Mouse (Mus musculus): ENCODE measurements around the gene Sec1. TPM values are rescaled to one million over a fixed set of nuclear protein-coding genes. Genes with fewer than 3 reads are reported as not detected.
A peak's percentile ranks its signal among the peaks of the same experiment; 100 is the strongest.

Gene Sec1
- total and polyA plus RNA-seq, 2 experiments from 2014 or later = 0.18 to 0.52 TPM

GRCm38 (mm10) chr7:45718331-45718730 lies 24.1 kb upstream of the Sec1 start:
- peaks cover 34% of the 10 kb centered on the region for H3K36me3 ChIP-seq (ENCODE audit: insufficient read depth)
- H3K4me1 ChIP-seq (ENCODE audit: insufficient read depth) = peaks cover 19% of the 10 kb centered on the region
- H3K4me3 ChIP-seq (ENCODE audit: low read depth, low read length) = peak overlapping the region; percentile 72
- no peaks in the 10 kb centered on the region for H3K9me3 ChIP-seq (ENCODE audit: low read length)
- no peaks in the 10 kb centered on the region for H3K27me3 ChIP-seq (ENCODE audit: insufficient read depth, low read length)
- peak; percentile 12 for ATAC-seq
- under 1% methylated on average over 20 of the region's 20 CpGs for WGBS
- DNase-seq = no peak
- H3K27ac ChIP-seq (ENCODE audit: low read depth, low read length) = peak overlapping the region; percentile 90
- TF ChIP-seq CTCF (IDR thresholded peaks at IDR 0.05; ENCODE audit: low read depth) = no peak
- H3K4me2 ChIP-seq (ENCODE audit: low read depth) = peak overlapping the region; percentile 65
- H3K9ac ChIP-seq = peak overlapping the region; percentile 91

GRCm38 (mm10) chr7:45717918-45718297 lies 23.7 kb upstream of the Sec1 start, which contains the start of gene Sphk2:
Gene Sphk2 (minus strand): TSS chr7:45718002.
- Histone ChIP-seq H3K9me3 (ENCODE audit: low read length) (no peaks in the 10 kb centered on the region), H3K9ac (peak within 1 kb of the TSS; percentile 91), H3K27ac (ENCODE audit: low read depth, low read length) (peak within 1 kb of the TSS; percentile 90), H3K36me3 (ENCODE audit: insufficient read depth) (peaks cover 36% of the 10 kb centered on the region), H3K4me1 (ENCODE audit: insufficient read depth) (peaks cover 19% of the 10 kb centered on the region), H3K27me3 (ENCODE audit: insufficient read depth, low read length) (no peaks in the 10 kb centered on the region), H3K4me3 (ENCODE audit: low read depth, low read length) (peak within 1 kb of the TSS; percentile 72), H3K4me2 (ENCODE audit: low read depth) (peak within 1 kb of the TSS; percentile 65)
- under 1% methylated on average over 41 of the region's 41 CpGs for WGBS
- TF ChIP-seq CTCF (IDR thresholded peaks at IDR 0.05; ENCODE audit: low read depth) = no peak
- ATAC-seq (peak; percentile 82), DNase-seq (peak; percentile 100)

- Histone ChIP-seq H3K4me2 (ENCODE audit: low read depth) (peak overlapping the region; percentile 52), H3K36me3 (ENCODE audit: insufficient read depth) (peaks cover 37% of the 10 kb centered on the region), H3K9ac (peak overlapping the region; percentile 65), H3K27ac (ENCODE audit: low read depth, low read length) (peak overlapping the region; percentile 90), H3K4me3 (ENCODE audit: low read depth, low read length) (peak overlapping the region; percentile 72), H3K9me3 (ENCODE audit: low read length) (no peaks in the 10 kb centered on the region), H3K4me1 (ENCODE audit: insufficient read depth) (peaks cover 19% of the 10 kb centered on the region), H3K27me3 (ENCODE audit: insufficient read depth, low read length) (no peaks in the 10 kb centered on the region)
- WGBS = 10% methylated on average over 31 of the region's 31 CpGs
- DNase-seq = no peak
- no peak for ATAC-seq
- TF ChIP-seq CTCF (IDR thresholded peaks at IDR 0.05; ENCODE audit: low read depth) = no peak
Measured at GRCm38 (mm10) chr7:45716952-45717917, 23.0 kb upstream of the Sec1 start.

- H3K9ac ChIP-seq = no peak overlapping the region
Measured at GRCm38 (mm10) chr7:45716460-45716857, 22.3 kb upstream of the Sec1 start.

GRCm38 (mm10) chr7:45715741-45716459 lies 21.7 kb upstream of the Sec1 start:
- H3K36me3 ChIP-seq (ENCODE audit: insufficient read depth) = peaks cover 37% of the 10 kb centered on the region
- peak overlapping the region; percentile 66 for H3K4me3 ChIP-seq (ENCODE audit: low read depth, low read length)
- peak overlapping the region; percentile 91 for H3K4me2 ChIP-seq (ENCODE audit: low read depth)
- no peaks in the 10 kb centered on the region for H3K27me3 ChIP-seq (ENCODE audit: insufficient read depth, low read length)
- DNase-seq (no peak), ATAC-seq (no peak)
- peaks cover 19% of the 10 kb centered on the region for H3K4me1 ChIP-seq (ENCODE audit: insufficient read depth)
- H3K27ac ChIP-seq (ENCODE audit: low read depth, low read length) = no peak overlapping the region; the same call in 1 of the 2 replicates
- H3K9ac ChIP-seq = no peak overlapping the region
- 81% methylated on average over 19 of the region's 19 CpGs for WGBS
- no peaks in the 10 kb centered on the region for H3K9me3 ChIP-seq (ENCODE audit: low read length)
- TF ChIP-seq CTCF (IDR thresholded peaks at IDR 0.05; ENCODE audit: low read depth) = no peak

More at GRCm38 (mm10) chr7:45716460-45716857, 22.3 kb upstream of the Sec1 start:
- no peak overlapping the region for H3K4me3 ChIP-seq (ENCODE audit: low read depth, low read length)
- 91% methylated on average over 3 of the region's 3 CpGs for whole genome bisulfite sequencing
- H3K27ac ChIP-seq (ENCODE audit: low read depth, low read length) = no peak overlapping the region
- DNase-seq = no peak
- peak overlapping the region; percentile 52; the same call in 1 of the 2 replicates for H3K4me2 ChIP-seq (ENCODE audit: low read depth)
- H3K9me3 ChIP-seq (ENCODE audit: low read length) = no peaks in the 10 kb centered on the region
- H3K4me1 ChIP-seq (ENCODE audit: insufficient read depth) = peaks cover 19% of the 10 kb centered on the region
- no peaks in the 10 kb centered on the region for H3K27me3 ChIP-seq (ENCODE audit: insufficient read depth, low read length)
- ATAC-seq = no peak
- peaks cover 37% of the 10 kb centered on the region for H3K36me3 ChIP-seq (ENCODE audit: insufficient read depth)
- no peak for TF ChIP-seq CTCF (IDR thresholded peaks at IDR 0.05; ENCODE audit: low read depth)

GRCm38 (mm10) chr7:45715090-45715708 lies 21.0 kb upstream of the Sec1 start, which contains the start of gene Rpl18:
Gene Rpl18 (plus strand): TSS chr7:45715457.
- Histone ChIP-seq H3K9me3 (ENCODE audit: low read length) (no peaks in the 10 kb centered on the region), H3K27ac (ENCODE audit: low read depth, low read length) (peak within 1 kb of the TSS; percentile 64), H3K27me3 (ENCODE audit: insufficient read depth, low read length) (no peaks in the 10 kb centered on the region), H3K9ac (peak within 1 kb of the TSS; percentile 74), H3K4me3 (ENCODE audit: low read depth, low read length) (peak within 1 kb of the TSS; percentile 66), H3K4me1 (ENCODE audit: insufficient read depth) (peaks cover 19% of the 10 kb centered on the region), H3K4me2 (ENCODE audit: low read depth) (peak within 1 kb of the TSS; percentile 91), H3K36me3 (ENCODE audit: insufficient read depth) (peaks cover 38% of the 10 kb centered on the region)
- TF ChIP-seq CTCF (IDR thresholded peaks at IDR 0.05; ENCODE audit: low read depth) = 0 out of 2 replicates have a peak, but pooled peaks have one; percentile 14
- DNase-seq (peak; percentile 99), ATAC-seq (peak; percentile 94)
- 7% methylated on average over 34 of the region's 34 CpGs for WGBS

Measured in forebrain, postnatal 0 days (tissue).